Mouse (Mus musculus) midbrain, embryonic 16.5 days (tissue): ENCODE data around the gene Gm17949. TPM values are rescaled to one million over a fixed set of nuclear protein-coding genes. Genes with fewer than 3 reads are reported as not detected.

Experiments
- ATAC-seq: fragments of 200-750 bp; cut with Nextera tagmentation; 2 replicates; pipeline ENCODE4 v1.8.0; 2017; ENCODE audit warnings: moderate TSS enrichment
- H3K27ac ChIP-seq: fragments of 300-500 bp; sonication (generic); 2 replicates; pipeline ENCODE4 v1.5.1; 2014; ENCODE audit warnings: mild to moderate bottlenecking, low read length, mixed read lengths
- H3K27me3 ChIP-seq: fragments of 300-500 bp; sonication (generic); 2 replicates; pipeline ENCODE4 v1.6.1; 2014; ENCODE audit warnings: low read depth, low read length, mixed read lengths; ENCODE audit not compliant: control insufficient read depth, insufficient read depth
- H3K36me3 ChIP-seq: fragments of 300-500 bp; sonication (generic); 2 replicates; pipeline ENCODE4 v1.6.1; 2014; ENCODE audit warnings: mild to moderate bottlenecking, low read length, moderate library complexity, mixed read lengths; ENCODE audit not compliant: control insufficient read depth, insufficient read depth
- H3K4me1 ChIP-seq: fragments of 300-500 bp; sonication (generic); 2 replicates; pipeline ENCODE4 v1.6.1; 2014; ENCODE audit warnings: mild to moderate bottlenecking, low read length, mixed read lengths; ENCODE audit not compliant: control insufficient read depth, insufficient read depth
- H3K4me2 ChIP-seq: fragments of 300-500 bp; sonication (generic); 2 replicates; pipeline ENCODE4 v1.6.1; 2014; ENCODE audit warnings: mild to moderate bottlenecking, low read length, mixed read lengths
- H3K4me3 ChIP-seq: fragments of 300-500 bp; sonication (generic); 2 replicates; pipeline ENCODE4 v1.5.1; 2014; ENCODE audit warnings: low read depth, mild to moderate bottlenecking, low read length, moderate library complexity, mixed read lengths
- H3K9ac ChIP-seq: fragments of 300-500 bp; sonication (generic); 2 replicates; pipeline ENCODE4 v1.6.1; 2014; ENCODE audit warnings: low read depth, low read length, mixed read lengths
- H3K9me3 ChIP-seq: fragments of 300-500 bp; sonication (generic); replicated peaks from 2 replicates; pipeline ENCODE4 v1.6.1; 2014; ENCODE audit warnings: mild to moderate bottlenecking, low read length, mixed read lengths; ENCODE audit not compliant: control insufficient read depth, poor library complexity, severe bottlenecking
- WGBS: fragments of 180-500 bp; shearing (Covaris S2); extraction: QIAGEN DNeasy Blood & Tissue Kit; methylation state at CpG from one replicate; pipeline ENCODE4 v1.1.7; 2014; 5-methylcytosine and 5-hydroxymethylcytosine counted together
- polyA plus RNA-seq: library from polyadenylated mRNA; unstranded; fragments of >200 nt; fragmentation: Nextera tagmentation; extraction: Ambion mirVana; gene quantifications from 2 replicates; pipeline ENCODE4 v1.2.1, GENCODE M21; 2015

Gm17949 gene
- polyA plus RNA-seq, 1 experiment from 2014 or later: 0.41 TPM

DNA sequence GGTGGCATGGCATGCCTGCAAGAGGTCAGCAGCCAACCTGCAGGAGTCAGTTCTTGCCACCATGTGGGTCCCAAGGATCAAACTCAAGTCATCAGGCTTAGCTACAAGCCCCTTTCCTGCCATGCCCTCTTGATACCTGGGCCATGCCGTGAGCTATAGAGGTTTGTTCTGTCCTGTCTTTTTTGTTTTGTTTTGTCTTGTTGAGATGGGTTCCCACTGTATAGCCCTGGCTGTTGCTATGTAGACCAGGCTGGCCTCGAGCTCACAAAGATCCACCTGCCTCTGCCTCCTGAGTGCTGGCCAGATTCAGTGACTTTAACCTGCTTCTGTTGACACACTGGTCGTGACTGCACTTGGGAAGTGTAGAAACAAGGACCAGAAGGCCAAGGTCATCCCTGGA lies 35.9 kb upstream of the Gm17949 start:
- Histone ChIP-seq H3K27ac (no peak overlapping the region), H3K4me3 (no peak overlapping the region), H3K27me3 (no peaks in the 10 kb centered on the region), H3K9me3 (no peaks in the 10 kb centered on the region), H3K9ac (no peak overlapping the region), H3K4me1 (no peaks in the 10 kb centered on the region), H3K36me3 (no peaks in the 10 kb centered on the region), H3K4me2 (no peak overlapping the region)
- ATAC-seq: no peak
- 72% methylated on average over 3 of the region's 3 CpGs for WGBS

DNA sequence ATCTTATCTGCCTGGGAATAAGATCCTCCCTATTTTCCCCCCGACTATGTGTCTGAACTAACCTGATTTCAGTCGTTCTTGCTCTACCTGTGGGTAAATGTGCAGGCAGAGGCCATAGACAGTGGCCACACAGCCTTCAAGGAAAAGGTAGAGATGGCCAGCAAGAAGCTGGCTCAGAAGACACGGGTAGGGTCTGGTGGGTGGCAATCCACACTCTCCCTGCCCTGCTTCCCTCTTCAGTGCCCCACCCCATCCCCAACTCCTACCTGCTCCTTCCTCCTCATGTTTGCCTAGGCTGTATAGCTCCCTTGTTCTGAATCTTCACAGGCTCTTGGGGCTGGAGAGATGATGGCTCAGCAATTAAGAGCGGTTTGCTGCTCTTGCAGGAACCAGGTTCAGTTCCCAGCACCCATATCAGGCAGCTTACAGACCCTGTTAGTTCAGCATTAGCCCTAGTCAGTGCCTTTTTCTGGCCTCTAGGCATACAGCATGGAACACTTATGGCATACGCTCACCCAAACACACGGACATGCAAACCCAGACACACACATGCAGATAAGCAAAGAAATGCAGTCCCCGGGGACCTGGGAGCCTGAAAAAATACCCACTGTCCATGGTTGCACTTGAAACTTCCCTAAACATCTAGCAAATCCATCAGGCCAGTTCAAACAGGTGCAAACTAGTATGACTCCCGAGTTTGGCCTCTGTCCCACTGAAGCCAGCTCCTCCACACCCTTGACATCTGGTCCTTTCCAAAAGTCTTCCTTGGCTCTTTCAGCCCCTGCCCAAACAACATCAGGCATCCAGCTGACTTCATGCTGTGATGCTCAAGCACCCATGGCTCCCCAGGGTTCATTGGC lies 34.5 kb upstream of the Gm17949 start:
- Histone ChIP-seq H3K27me3 (no peaks in the 10 kb centered on the region), H3K4me2 (no peak overlapping the region), H3K4me1 (no peaks in the 10 kb centered on the region), H3K9ac (no peak overlapping the region), H3K9me3 (no peaks in the 10 kb centered on the region), H3K27ac (no peak overlapping the region), H3K4me3 (no peak overlapping the region), H3K36me3 (no peaks in the 10 kb centered on the region)
- ATAC-seq: no peak
- WGBS: 82% methylated on average over 8 of the region's 8 CpGs

DNA sequence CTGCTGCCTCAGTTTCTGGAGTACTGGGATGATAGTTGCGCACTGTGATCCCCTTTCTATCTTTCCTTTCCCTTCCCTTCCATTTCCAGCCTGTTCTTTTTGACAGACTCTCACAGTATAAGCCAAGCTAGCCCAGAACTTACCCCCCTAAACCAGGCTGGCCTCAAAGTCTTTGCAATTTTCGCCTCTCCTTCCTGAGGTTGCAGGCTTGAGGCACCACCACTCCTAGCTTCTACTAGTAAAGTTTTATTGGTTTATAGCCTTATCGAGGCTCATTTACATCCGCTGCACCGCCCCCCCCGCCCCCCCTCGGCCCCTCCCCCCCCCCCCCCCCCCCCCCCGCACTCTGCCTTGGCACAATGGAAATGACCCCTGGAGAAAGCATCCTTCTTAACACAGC lies 31.7 kb upstream of the Gm17949 start:
- no peak overlapping the region for H3K27ac ChIP-seq
- WGBS: 48% methylated on average over 5 of the region's 8 CpGs
- no peaks in the 10 kb centered on the region for H3K9me3 ChIP-seq
- ATAC-seq: no peak
- no peak overlapping the region for H3K9ac ChIP-seq
- H3K27me3 ChIP-seq: no peaks in the 10 kb centered on the region
- no peaks in the 10 kb centered on the region for H3K36me3 ChIP-seq
- no peaks in the 10 kb centered on the region for H3K4me1 ChIP-seq
- no peak overlapping the region for H3K4me3 ChIP-seq
- H3K4me2 ChIP-seq: no peak overlapping the region

DNA sequence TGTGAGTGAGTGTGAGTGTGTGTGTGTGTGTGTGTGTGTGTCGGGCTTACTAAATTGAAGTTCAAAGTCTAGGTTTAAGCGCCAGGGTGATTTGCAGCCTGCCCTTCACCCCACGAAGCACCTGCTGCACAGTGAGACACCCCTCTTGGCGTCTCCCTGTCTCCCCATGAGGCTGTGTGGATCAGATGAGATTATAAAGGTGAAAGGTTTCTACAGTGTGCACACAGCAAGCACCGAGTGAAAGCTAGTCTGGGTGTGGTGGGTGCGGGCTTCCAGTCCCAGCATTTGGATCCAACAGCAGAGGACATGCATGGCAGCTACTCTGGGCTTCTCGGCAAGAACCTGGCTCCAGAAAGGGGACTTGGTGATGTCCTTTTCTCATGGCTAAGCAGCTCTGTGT lies 30.2 kb upstream of the Gm17949 start:
- no peak for ATAC-seq

DNA sequence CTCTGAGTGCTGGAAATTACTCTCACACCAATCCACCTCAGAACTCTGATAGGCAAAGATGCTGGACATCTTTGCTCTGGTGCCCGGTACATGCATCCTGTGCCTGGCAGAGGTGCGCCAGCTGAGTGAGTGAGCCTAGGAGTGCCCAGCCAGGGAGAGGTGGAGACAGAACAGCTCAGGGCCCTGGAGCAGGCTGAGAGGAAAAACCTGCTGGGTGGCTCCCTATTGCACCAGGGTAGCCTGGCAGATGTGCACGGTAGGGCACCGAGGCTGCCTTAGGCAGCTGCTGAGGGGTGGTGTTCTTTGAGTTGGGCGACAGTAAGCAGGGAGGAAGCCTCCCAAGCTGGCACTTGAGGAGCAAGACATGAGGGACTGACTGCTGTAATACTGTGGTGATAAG lies 29.3 kb upstream of the Gm17949 start, which contains the start of gene Acer1:
Gene Acer1 (minus strand): TSS at position 114 of the 400 bp plus-strand sequence.
- Histone ChIP-seq H3K9ac (no peak within 1 kb of the TSS), H3K4me3 (no peak within 1 kb of the TSS), H3K27me3 (no peaks in the 10 kb centered on the region), H3K9me3 (no peaks in the 10 kb centered on the region), H3K27ac (no peak within 1 kb of the TSS), H3K36me3 (no peaks in the 10 kb centered on the region), H3K4me1 (no peaks in the 10 kb centered on the region), H3K4me2 (no peak within 1 kb of the TSS)
- 76% methylated on average over 5 of the region's 5 CpGs for WGBS
- no peak for ATAC-seq

More for the DNA sequence above, 30.2 kb upstream of the Gm17949 start:
- Histone ChIP-seq H3K36me3 (no peaks in the 10 kb centered on the region), H3K4me3 (no peak overlapping the region), H3K9ac (no peak overlapping the region), H3K9me3 (no peaks in the 10 kb centered on the region), H3K27me3 (no peaks in the 10 kb centered on the region), H3K4me2 (no peak overlapping the region), H3K4me1 (no peaks in the 10 kb centered on the region), H3K27ac (no peak overlapping the region)
- 75% methylated on average over 7 of the region's 7 CpGs for WGBS

DNA sequence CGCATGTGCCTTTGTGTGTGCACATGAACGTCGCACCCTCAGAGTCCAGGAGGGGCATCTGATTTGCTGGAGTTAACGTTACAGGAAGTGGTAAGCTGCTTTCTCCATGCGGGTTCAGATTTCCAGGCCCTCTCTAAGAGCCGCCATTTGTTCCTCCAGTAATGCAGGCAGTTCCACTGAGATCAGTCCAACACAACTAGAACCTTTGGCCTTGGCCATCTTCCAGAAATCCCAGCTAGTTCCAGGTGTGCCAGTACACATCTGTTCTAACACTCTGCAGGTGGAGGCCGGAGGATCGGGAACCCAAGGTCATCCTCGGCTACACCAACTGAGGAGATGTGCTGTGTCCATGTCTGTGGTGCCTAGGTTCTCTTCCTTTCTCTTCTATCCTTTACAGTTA lies 26.4 kb upstream of the Gm17949 start:
- H3K9ac ChIP-seq: no peak overlapping the region
- WGBS: 87% methylated on average over 9 of the region's 9 CpGs
- ATAC-seq: no peak
- no peaks in the 10 kb centered on the region for H3K9me3 ChIP-seq
- no peaks in the 10 kb centered on the region for H3K36me3 ChIP-seq
- H3K4me3 ChIP-seq: no peak overlapping the region
- H3K4me2 ChIP-seq: no peak overlapping the region
- no peak overlapping the region for H3K27ac ChIP-seq
- no peaks in the 10 kb centered on the region for H3K4me1 ChIP-seq
- H3K27me3 ChIP-seq: no peaks in the 10 kb centered on the region

DNA sequence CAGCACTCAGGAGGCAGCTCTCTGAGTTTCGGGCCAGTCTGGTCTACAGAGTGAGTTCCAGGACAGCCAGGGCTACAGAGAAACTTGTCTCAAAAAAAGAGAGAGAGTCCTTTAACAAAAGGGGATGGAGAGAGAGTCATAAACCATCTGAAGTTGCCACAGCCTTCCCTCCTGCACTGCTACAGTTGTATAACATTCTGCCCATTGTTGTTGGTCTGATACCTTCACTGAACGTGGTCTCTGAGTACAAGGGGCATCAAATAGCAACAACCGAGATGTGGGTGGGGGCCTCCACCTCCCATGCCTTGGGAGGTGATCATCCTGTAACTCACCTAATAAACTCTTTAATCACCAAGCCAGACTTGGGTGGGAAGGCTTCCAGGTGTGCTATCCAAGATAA lies 25.6 kb upstream of the Gm17949 start:
- H3K27ac ChIP-seq: no peak overlapping the region
- WGBS: 84% methylated on average over 3 of the region's 3 CpGs
- H3K4me3 ChIP-seq: no peak overlapping the region
- H3K9ac ChIP-seq: no peak overlapping the region
- no peak overlapping the region for H3K4me2 ChIP-seq
- no peak for ATAC-seq
- H3K27me3 ChIP-seq: no peaks in the 10 kb centered on the region
- H3K36me3 ChIP-seq: no peaks in the 10 kb centered on the region
- H3K4me1 ChIP-seq: no peaks in the 10 kb centered on the region
- H3K9me3 ChIP-seq: no peaks in the 10 kb centered on the region

DNA sequence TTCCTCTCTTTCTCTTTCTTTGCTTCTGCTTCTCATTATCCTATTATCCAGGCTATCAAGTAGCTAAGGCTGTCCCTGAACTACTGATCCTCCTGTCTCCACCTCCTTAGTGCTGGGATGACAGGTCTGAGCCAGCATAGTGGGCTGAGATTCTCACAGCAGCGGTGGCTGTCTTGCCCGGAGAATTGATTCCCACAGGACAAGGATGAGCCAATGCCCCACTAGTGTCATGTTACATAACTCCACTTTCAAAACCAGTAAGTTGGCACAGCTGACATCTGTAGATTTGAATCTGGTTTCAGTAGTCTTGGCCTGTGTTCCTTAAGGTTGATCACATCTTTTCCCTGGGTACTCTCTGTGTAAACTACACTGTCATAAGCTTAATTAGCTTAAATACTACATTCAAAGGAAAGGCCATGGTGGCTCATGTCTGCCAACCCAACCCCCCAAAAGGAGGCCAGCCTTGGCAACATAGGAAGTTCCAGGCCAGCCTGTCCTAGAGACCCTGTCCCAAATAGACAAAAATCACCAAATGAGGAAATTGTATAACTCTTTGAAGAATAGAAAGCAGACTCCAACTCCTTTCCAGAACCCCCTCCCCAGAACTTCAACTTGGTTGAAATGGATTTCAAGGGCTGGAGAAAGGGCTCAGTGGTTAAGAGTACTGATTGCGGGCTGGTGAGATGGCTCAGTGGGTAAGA lies 25.0 kb upstream of the Gm17949 start:
- H3K27me3 ChIP-seq: no peaks in the 10 kb centered on the region
- no peak overlapping the region for H3K4me3 ChIP-seq
- no peak overlapping the region for H3K9ac ChIP-seq
- H3K27ac ChIP-seq: no peak overlapping the region
- peaks cover 5% of the 10 kb centered on the region for H3K4me1 ChIP-seq
- H3K36me3 ChIP-seq: no peaks in the 10 kb centered on the region
- no peak overlapping the region for H3K4me2 ChIP-seq
- 87% methylated on average over 3 of the region's 3 CpGs for WGBS
- no peaks in the 10 kb centered on the region for H3K9me3 ChIP-seq
- no peak for ATAC-seq

DNA sequence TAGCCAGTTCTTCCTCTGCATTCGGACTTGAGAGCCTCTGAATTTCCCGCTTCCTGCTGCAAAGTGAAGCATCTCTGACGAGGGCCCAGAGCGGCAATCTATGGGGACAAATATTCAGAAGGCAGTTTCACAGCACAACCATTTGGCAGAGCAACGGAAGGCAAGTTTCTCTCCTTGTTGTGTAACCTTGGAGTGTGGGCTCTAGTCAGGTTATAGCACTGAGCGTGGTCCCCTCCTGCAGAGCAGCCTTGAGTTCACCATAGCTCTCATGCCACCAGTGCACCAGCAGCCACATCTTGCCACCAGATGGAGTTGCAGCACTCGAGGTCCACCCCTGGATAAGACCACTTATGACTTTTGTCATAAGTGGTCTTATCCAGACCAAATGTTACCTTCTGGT lies 22.8 kb upstream of the Gm17949 start:
- no peak for ATAC-seq
- Histone ChIP-seq H3K9ac (no peak overlapping the region), H3K4me3 (no peak overlapping the region), H3K4me2 (no peak overlapping the region), H3K36me3 (peaks cover 5% of the 10 kb centered on the region), H3K9me3 (no peaks in the 10 kb centered on the region), H3K27me3 (no peaks in the 10 kb centered on the region), H3K4me1 (peaks cover 6% of the 10 kb centered on the region), H3K27ac (no peak overlapping the region)
- WGBS: 84% methylated on average over 7 of the region's 7 CpGs
